ENCODE assay signal across 11 mouse cellular contexts in genomic region chr19:40332303-40332702, GRCm38 (mm10).
"Had no signal": no experiment of that assay in that cellular context is flagged by ENCODE, and none has a peak within 500 bp of the region (broad histone marks: within the 10 kb centered on the region; RNA-seq: fewer than 3 reads in every experiment).

No protein-coding gene starts in this region.

- H3K9me3 ChIP-seq: limb, embryonic 13.5 days; midbrain, embryonic 12.5 days; neural tube, embryonic 13.5 days; stomach, embryonic 15.5 days had no signal

- H3K27me3 ChIP-seq: limb, embryonic 13.5 days; midbrain, embryonic 12.5 days; neural tube, embryonic 13.5 days; stomach, embryonic 15.5 days had no signal

- H3K9ac ChIP-seq: limb, embryonic 13.5 days; liver, embryonic 14.5 days; midbrain, embryonic 12.5 days; neural tube, embryonic 13.5 days; stomach, embryonic 15.5 days had no signal

- H3K27ac ChIP-seq: limb, embryonic 13.5 days; liver, embryonic 14.5 days; midbrain, embryonic 12.5 days; neural tube, embryonic 13.5 days; stomach, embryonic 15.5 days had no signal

- H3K36me3 ChIP-seq: midbrain, embryonic 12.5 days; stomach, embryonic 15.5 days had no signal

- DNase-seq: left cerebral cortex, postnatal 4 days; retina, postnatal 1 day; right cerebral cortex, postnatal 14 days; thymus, adult 2 months; thymus, postnatal 25 days had no signal

- ATAC-seq: midbrain, embryonic 16.5 days had no signal

- H3K4me3 ChIP-seq: limb, embryonic 13.5 days; midbrain, embryonic 12.5 days; neural tube, embryonic 13.5 days; stomach, embryonic 15.5 days had no signal

- H3K4me2 ChIP-seq: limb, embryonic 13.5 days; midbrain, embryonic 12.5 days; neural tube, embryonic 13.5 days; stomach, embryonic 15.5 days had no signal

- H3K4me1 ChIP-seq: limb, embryonic 13.5 days; midbrain, embryonic 12.5 days; neural tube, embryonic 13.5 days had no signal
